Mouse (Mus musculus) thymus, postnatal 25 days (tissue): ENCODE data around the gene 4930474N05Rik.

Source experiments
- DNase-seq: peaks from one replicate; pipeline ENCODE4 v3.0.0; 2022

Gene 4930474N05Rik

GRCm38 (mm10) chr14:36094617-36095016 is at the start of gene 4930474N05Rik:
Gene 4930474N05Rik, plus strand, starts transcription at chr14:36094917.
- DNase-seq, result no peak

- no peak for DNase-seq
These were observed 45.8 kb upstream of the 4930474N05Rik start for GRCm38 (mm10) chr14:36048746-36049391.

- DNase-seq, result no peak
These were observed 41.4 kb upstream of the 4930474N05Rik start for GRCm38 (mm10) chr14:36053281-36053680.

- DNase-seq, result no peak
These were observed 3.8 kb downstream of the 4930474N05Rik start for GRCm38 (mm10) chr14:36098528-36098927.

GRCm38 (mm10) chr14:36099647-36100046 is 4.9 kb downstream of the 4930474N05Rik start:
- no peak for DNase-seq

- DNase-seq, result no peak
These were observed 6.0 kb downstream of the 4930474N05Rik start for GRCm38 (mm10) chr14:36100731-36101130.

GRCm38 (mm10) chr14:36114481-36114880 is 19.8 kb downstream of the 4930474N05Rik start:
- no peak for DNase-seq

GRCm38 (mm10) chr14:36123775-36124335 is 29.1 kb downstream of the 4930474N05Rik start:
- no peak for DNase-seq

GRCm38 (mm10) chr14:36135749-36136148 is 41.0 kb downstream of the 4930474N05Rik start:
- no peak for DNase-seq

GRCm38 (mm10) chr14:36137696-36138095 is 43.0 kb downstream of the 4930474N05Rik start:
- DNase-seq, result no peak

- DNase-seq, result no peak
These were observed 50.5 kb downstream of the 4930474N05Rik start for GRCm38 (mm10) chr14:36145261-36145660.
